Mouse (Mus musculus) forebrain, postnatal 0 days (tissue): ENCODE results near the gene Mmp14. TPM values are rescaled to one million over a fixed set of nuclear protein-coding genes. Genes with fewer than 3 reads are reported as not detected.

Experiments
- ATAC-seq: fragments of 200-750 bp; cut with Nextera tagmentation; 2 replicates; pipeline ENCODE4 v1.8.0; 2017; ENCODE audit warnings: mild to moderate bottlenecking, moderate library complexity
- DNase-seq: peaks from one replicate; pipeline ENCODE4 v3.0.0-alpha.2; 2015
- H3K27ac ChIP-seq: fragments of 300-500 bp; sonication (generic); 2 replicates; pipeline ENCODE4 v1.5.1; 2014; ENCODE audit warnings: low read depth, mild to moderate bottlenecking, antibody characterized with exemption, low read length, moderate library complexity, mixed read lengths
- H3K27me3 ChIP-seq: fragments of 300-500 bp; sonication (generic); 2 replicates; pipeline ENCODE4 v1.6.1; 2014; ENCODE audit warnings: mild to moderate bottlenecking, low read length, mixed read lengths; ENCODE audit not compliant: insufficient read depth
- H3K36me3 ChIP-seq: fragments of 300-500 bp; sonication (generic); 2 replicates; pipeline ENCODE4 v1.6.1; 2014; ENCODE audit warnings: mild to moderate bottlenecking, moderate library complexity; ENCODE audit not compliant: insufficient read depth
- H3K4me1 ChIP-seq: fragments of 300-500 bp; sonication (generic); 2 replicates; pipeline ENCODE4 v1.6.1; 2014; ENCODE audit warnings: antibody characterized with exemption; ENCODE audit not compliant: insufficient read depth
- H3K4me2 ChIP-seq: fragments of 300-500 bp; sonication (generic); 2 replicates; pipeline ENCODE4 v1.6.1; 2014; ENCODE audit warnings: low read depth, mild to moderate bottlenecking, moderate library complexity
- H3K4me3 ChIP-seq: fragments of 300-500 bp; sonication (generic); 2 replicates; pipeline ENCODE4 v1.5.1; 2014; ENCODE audit warnings: low read depth, low read length, mixed read lengths
- H3K9ac ChIP-seq: fragments of 300-500 bp; sonication (generic); 2 replicates; pipeline ENCODE4 v1.6.1; 2014; ENCODE audit warnings: mild to moderate bottlenecking
- H3K9me3 ChIP-seq: fragments of 300-500 bp; sonication (generic); 2 replicates; pipeline ENCODE4 v1.6.1; 2016; ENCODE audit warnings: low read length
- CTCF ChIP-seq: sonication (generic); IDR thresholded peaks from 2 replicates; pipeline ENCODE4 v1.5.1; 2016; ENCODE audit warnings: antibody characterized with exemption, control low read depth, low read depth
- WGBS: fragments of 180-500 bp; shearing (Covaris S2); extraction: QIAGEN DNeasy Blood & Tissue Kit; methylation state at CpG from one replicate; pipeline ENCODE4 v1.1.7; 2014; 5-methylcytosine and 5-hydroxymethylcytosine counted together
- polyA plus RNA-seq: library from polyadenylated mRNA; unstranded; fragments of >200 nt; fragmentation: Nextera tagmentation; extraction: Ambion mirVana; gene quantifications from 2 replicates; pipeline ENCODE4 v1.2.1, GENCODE M21; 2015
- total RNA-seq: library from RNA; depleted of rRNA; stranded (reverse); fragments of >200 nt; gene quantifications from 2 replicates; pipeline ENCODE4 v1.2.3, GENCODE M21; 2014

Mmp14 gene
- total and polyA plus RNA-seq, 2 experiments from 2014 or later = 39.1 to 40.7 TPM

GRCm38 (mm10) chr14:54390843-54391242, 40.6 kb upstream of the Mmp14 start:
- no peak for ATAC-seq
- no peak overlapping the region for H3K9ac ChIP-seq
- H3K36me3 ChIP-seq = no peaks in the 10 kb centered on the region
- no peak overlapping the region for H3K27ac ChIP-seq
- no peak overlapping the region for H3K4me2 ChIP-seq
- no peak overlapping the region for H3K4me3 ChIP-seq
- TF ChIP-seq CTCF = no peak
- H3K4me1 ChIP-seq = no peaks in the 10 kb centered on the region
- H3K27me3 ChIP-seq = no peaks in the 10 kb centered on the region
- no peaks in the 10 kb centered on the region for H3K9me3 ChIP-seq
- WGBS = 65% methylated on average over 6 of the region's 6 CpGs
- no peak for DNase-seq

- Histone ChIP-seq H3K4me3 (no peak overlapping the region), H3K27me3 (no peaks in the 10 kb centered on the region), H3K4me2 (no peak overlapping the region), H3K9ac (no peak overlapping the region), H3K27ac (no peak overlapping the region), H3K36me3 (no peaks in the 10 kb centered on the region), H3K9me3 (no peaks in the 10 kb centered on the region), H3K4me1 (no peaks in the 10 kb centered on the region)
- ATAC-seq = no peak
- TF ChIP-seq CTCF = no peak
- WGBS = 80% methylated on average over 3 of the region's 3 CpGs
- DNase-seq = no peak
Observed at GRCm38 (mm10) chr14:54393794-54394193, 37.6 kb upstream of the Mmp14 start.

GRCm38 (mm10) chr14:54394309-54394708, 37.1 kb upstream of the Mmp14 start:
- Histone ChIP-seq H3K27ac (no peak overlapping the region), H3K4me2 (no peak overlapping the region), H3K36me3 (no peaks in the 10 kb centered on the region), H3K27me3 (no peaks in the 10 kb centered on the region), H3K9ac (no peak overlapping the region), H3K4me3 (no peak overlapping the region), H3K9me3 (no peaks in the 10 kb centered on the region), H3K4me1 (no peaks in the 10 kb centered on the region)
- TF ChIP-seq CTCF = no peak
- no peak for ATAC-seq
- no peak for DNase-seq

GRCm38 (mm10) chr14:54396685-54397084, 34.7 kb upstream of the Mmp14 start:
- WGBS = 81% methylated on average over 7 of the region's 7 CpGs
- no peaks in the 10 kb centered on the region for H3K4me1 ChIP-seq
- H3K27me3 ChIP-seq = no peaks in the 10 kb centered on the region
- no peaks in the 10 kb centered on the region for H3K9me3 ChIP-seq
- H3K4me2 ChIP-seq = no peak overlapping the region
- TF ChIP-seq CTCF = no peak
- H3K36me3 ChIP-seq = no peaks in the 10 kb centered on the region
- DNase-seq (no peak), ATAC-seq (no peak)
- H3K27ac ChIP-seq = no peak overlapping the region
- no peak overlapping the region for H3K9ac ChIP-seq
- H3K4me3 ChIP-seq = no peak overlapping the region

- WGBS = 86% methylated on average over 7 of the region's 7 CpGs
- Histone ChIP-seq H3K9ac (no peak overlapping the region), H3K27me3 (no peaks in the 10 kb centered on the region), H3K9me3 (no peaks in the 10 kb centered on the region), H3K4me1 (no peaks in the 10 kb centered on the region), H3K4me3 (no peak overlapping the region), H3K27ac (no peak overlapping the region), H3K36me3 (no peaks in the 10 kb centered on the region), H3K4me2 (no peak overlapping the region)
- no peak for TF ChIP-seq CTCF
- DNase-seq (no peak), ATAC-seq (no peak)
Observed at GRCm38 (mm10) chr14:54397872-54398527, 33.4 kb upstream of the Mmp14 start.

GRCm38 (mm10) chr14:54398528-54398916, 32.9 kb upstream of the Mmp14 start:
- no peak overlapping the region for H3K4me2 ChIP-seq
- 74% methylated on average over 7 of the region's 7 CpGs for WGBS
- no peaks in the 10 kb centered on the region for H3K27me3 ChIP-seq
- no peak overlapping the region for H3K4me3 ChIP-seq
- no peak for TF ChIP-seq CTCF
- no peak overlapping the region for H3K27ac ChIP-seq
- DNase-seq = no peak
- H3K4me1 ChIP-seq = no peaks in the 10 kb centered on the region
- no peak overlapping the region for H3K9ac ChIP-seq
- no peaks in the 10 kb centered on the region for H3K9me3 ChIP-seq
- ATAC-seq = no peak
- no peaks in the 10 kb centered on the region for H3K36me3 ChIP-seq

- no peak for ATAC-seq
Observed at GRCm38 (mm10) chr14:54398921-54399382, 32.5 kb upstream of the Mmp14 start.

More at GRCm38 (mm10) chr14:54398921-54399382, 32.5 kb upstream of the Mmp14 start:
- Histone ChIP-seq H3K27me3 (no peaks in the 10 kb centered on the region), H3K9ac (no peak overlapping the region), H3K36me3 (no peaks in the 10 kb centered on the region), H3K4me2 (no peak overlapping the region), H3K4me3 (no peak overlapping the region), H3K9me3 (no peaks in the 10 kb centered on the region), H3K27ac (no peak overlapping the region), H3K4me1 (no peaks in the 10 kb centered on the region)
- DNase-seq = no peak
- no peak for TF ChIP-seq CTCF
- WGBS = 69% methylated on average over 8 of the region's 8 CpGs
